Mouse (Mus musculus) CH12.LX (cell line): ENCODE measurements around the gene Stx8.

Experiments used
- CTCF ChIP-seq, 2 experiments: IDR thresholded peaks in 1 of 2; conservative IDR thresholded peaks in 1 of 2; 2 replicates each; pipeline ENCODE4 v1.5.1; 2011 to 2012; ENCODE audit warnings: low read depth in 2 of 2, low read length in 2 of 2, improper control_type of control experiment in 1 of 2, inconsistent platforms in 1 of 2, mild to moderate bottlenecking in 1 of 2, moderate library complexity in 1 of 2
- ELF1 ChIP-seq: IDR thresholded peaks from 2 replicates; pipeline ENCODE4 v1.6.1; 2014; ENCODE audit warnings: low read depth, mild to moderate bottlenecking, inconsistent platforms, low read length, improper control_type of control experiment
- EP300 ChIP-seq: IDR thresholded peaks from 2 replicates; pipeline ENCODE4 v1.6.1; 2011; ENCODE audit warnings: low read length, improper control_type of control experiment
- MAFK ChIP-seq: IDR thresholded peaks from 2 replicates; pipeline ENCODE4 v1.6.1; 2011; ENCODE audit warnings: low read length, improper control_type of control experiment; ENCODE audit not compliant: insufficient replicate concordance
- MXI1 ChIP-seq: IDR thresholded peaks from 2 replicates; pipeline ENCODE4 v1.6.1; 2011; ENCODE audit warnings: mild to moderate bottlenecking, low read depth, low read length, improper control_type of control experiment
- NELFE ChIP-seq: IDR thresholded peaks from 2 replicates; pipeline ENCODE4 v1.6.1; 2011; ENCODE audit warnings: low read depth, low read length, improper control_type of control experiment
- TCF12 ChIP-seq: IDR thresholded peaks from 2 replicates; pipeline ENCODE4 v1.6.1; 2014; ENCODE audit warnings: low read depth, mild to moderate bottlenecking, inconsistent platforms, low read length, improper control_type of control experiment

DNA sequence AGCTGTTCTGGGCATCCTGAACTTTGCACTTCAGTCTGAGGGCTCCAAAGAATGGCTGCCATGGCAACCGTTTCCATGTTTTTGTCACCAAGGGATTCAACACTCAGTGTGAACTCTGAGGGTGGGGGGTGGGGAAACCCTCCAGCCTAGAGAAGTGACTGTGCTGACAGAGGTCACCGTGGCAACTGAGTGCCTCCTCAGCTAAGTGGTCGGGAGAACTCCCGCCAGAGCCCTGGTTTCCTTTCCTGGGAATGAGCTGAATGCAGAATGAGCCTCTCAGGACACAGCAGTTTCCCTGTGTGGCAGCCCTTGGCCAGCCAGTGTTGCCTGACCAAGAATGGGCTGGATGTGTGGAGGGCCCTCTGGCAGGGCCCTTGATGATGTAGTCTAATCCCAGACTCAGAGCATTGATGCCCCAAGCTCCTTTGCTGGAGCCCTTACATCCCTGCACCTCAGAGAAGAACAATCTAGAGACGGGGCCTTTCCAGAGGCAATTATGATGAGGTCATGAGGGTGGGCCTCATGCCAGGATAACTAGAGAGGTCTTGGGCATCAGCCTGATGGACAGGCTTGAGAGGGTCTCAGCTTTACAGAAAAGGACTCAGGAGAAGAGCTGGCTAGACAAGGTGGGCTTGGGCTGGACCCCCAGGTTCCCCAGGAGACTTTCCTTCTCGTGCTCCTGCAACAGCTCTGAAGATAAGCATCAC lies 249.4 kb downstream of the Stx8 start:
- TF ChIP-seq MXI1 (no peak), EP300 (no peak), CTCF (conservative IDR thresholded peaks at IDR 0.05 in 1 of 2, IDR thresholded peaks at IDR 0.05 in 1 of 2; ENCODE audit: low read depth in 2 of 2, low read length in 2 of 2) (no peak), TCF12 (no peak), ELF1 (no peak), MAFK (no peak), NELFE (no peak)
